Mouse (Mus musculus) splenic B cell, adult 2 months (primary cell): Measurements from ENCODE around the gene Apbb1.

ENCODE experiments used
- DNase-seq: peaks from one replicate; pipeline ENCODE4 v3.0.0-alpha.2; 2011; ENCODE audit warnings: low read depth, low spot score
- H3K27me3 ChIP-seq: 2 replicates; pipeline ENCODE4 v1.6.1; 2012; ENCODE audit warnings: mild to moderate bottlenecking, low read length, moderate library complexity, mixed read lengths; ENCODE audit not compliant: control insufficient read depth, poor library complexity, insufficient read depth, severe bottlenecking
- H3K36me3 ChIP-seq: 2 replicates; pipeline ENCODE4 v1.6.1; 2012; ENCODE audit warnings: mild to moderate bottlenecking, low read length, moderate library complexity, mixed read lengths; ENCODE audit not compliant: control insufficient read depth, poor library complexity, insufficient read depth, severe bottlenecking

The Apbb1 gene

GRCm38 (mm10) chr7:105559016-105559415 is 22.4 kb downstream of the Apbb1 start:
- DNase-seq: no peak
- Histone ChIP-seq H3K36me3 (no peaks in the 10 kb centered on the region; the same call in 1 of the 2 replicates), H3K27me3 (no peaks in the 10 kb centered on the region)

- no peaks in the 10 kb centered on the region; the same call in 1 of the 2 replicates for H3K36me3 ChIP-seq
- no peak for DNase-seq
- no peaks in the 10 kb centered on the region for H3K27me3 ChIP-seq
Observed at GRCm38 (mm10) chr7:105557671-105558070, 23.8 kb downstream of the Apbb1 start.

DNA sequence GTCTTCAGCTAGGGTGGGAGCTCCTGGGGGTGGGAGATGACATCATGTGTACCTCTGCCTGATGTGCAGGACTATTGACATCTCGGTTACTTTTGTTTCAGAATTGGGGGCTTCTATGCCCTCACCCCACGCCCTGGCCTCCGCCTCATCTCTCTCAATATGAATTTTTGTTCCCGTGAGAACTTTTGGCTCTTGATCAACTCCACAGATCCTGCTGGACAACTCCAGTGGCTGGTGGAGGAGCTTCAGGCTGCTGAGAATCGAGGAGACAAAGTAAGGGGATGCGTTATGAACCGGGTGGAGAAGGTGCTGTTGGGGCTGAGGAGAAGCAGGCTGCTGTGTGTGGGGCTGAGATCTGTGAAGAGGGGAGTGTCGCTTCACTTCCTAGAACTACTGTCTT is 25.0 kb downstream of the Apbb1 start:
- Histone ChIP-seq H3K36me3 (no peaks in the 10 kb centered on the region; the same call in 1 of the 2 replicates), H3K27me3 (no peaks in the 10 kb centered on the region)
- no peak for DNase-seq

GRCm38 (mm10) chr7:105555571-105555970 is 25.9 kb downstream of the Apbb1 start:
- no peak for DNase-seq
- Histone ChIP-seq H3K36me3 (no peaks in the 10 kb centered on the region; the same call in 1 of the 2 replicates), H3K27me3 (no peaks in the 10 kb centered on the region)

GRCm38 (mm10) chr7:105554212-105554942 is 27.1 kb downstream of the Apbb1 start, which contains the start of gene Smpd1:
TSS of gene Smpd1 (plus strand) at chr7:105554360.
- Histone ChIP-seq H3K36me3 (no peaks in the 10 kb centered on the region; the same call in 1 of the 2 replicates), H3K27me3 (no peaks in the 10 kb centered on the region)
- peak; percentile 93 for DNase-seq

- no peaks in the 10 kb centered on the region; the same call in 1 of the 2 replicates for H3K36me3 ChIP-seq
- H3K27me3 ChIP-seq: no peaks in the 10 kb centered on the region
- no peak for DNase-seq
Observed at GRCm38 (mm10) chr7:105553456-105554211, 27.8 kb downstream of the Apbb1 start.

DNA sequence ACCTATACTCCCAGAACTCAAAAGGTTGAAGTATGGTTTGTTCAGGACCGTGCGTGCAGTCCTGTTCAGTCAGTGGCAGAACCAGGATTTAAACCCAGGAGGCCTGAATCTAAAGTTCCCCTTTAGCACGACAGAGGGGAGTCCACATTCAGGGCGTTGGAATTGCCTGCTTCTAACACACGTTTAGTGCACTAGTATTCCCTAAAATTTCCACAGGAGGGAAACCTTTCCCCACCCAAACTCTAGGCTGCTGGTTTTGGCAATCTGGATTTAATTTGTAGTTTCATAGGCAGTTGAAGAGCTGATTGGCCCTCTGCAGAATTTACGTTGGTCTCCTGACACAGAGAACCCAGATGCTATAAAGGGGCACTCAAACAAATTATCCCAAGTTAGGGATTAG is 32.4 kb downstream of the Apbb1 start:
- no peaks in the 10 kb centered on the region for H3K36me3 ChIP-seq
- DNase-seq: no peak
- H3K27me3 ChIP-seq: no peaks in the 10 kb centered on the region

- H3K27me3 ChIP-seq: no peaks in the 10 kb centered on the region
- DNase-seq: no peak
- H3K36me3 ChIP-seq: no peaks in the 10 kb centered on the region
Observed at GRCm38 (mm10) chr7:105547970-105548369, 33.5 kb downstream of the Apbb1 start.

DNA sequence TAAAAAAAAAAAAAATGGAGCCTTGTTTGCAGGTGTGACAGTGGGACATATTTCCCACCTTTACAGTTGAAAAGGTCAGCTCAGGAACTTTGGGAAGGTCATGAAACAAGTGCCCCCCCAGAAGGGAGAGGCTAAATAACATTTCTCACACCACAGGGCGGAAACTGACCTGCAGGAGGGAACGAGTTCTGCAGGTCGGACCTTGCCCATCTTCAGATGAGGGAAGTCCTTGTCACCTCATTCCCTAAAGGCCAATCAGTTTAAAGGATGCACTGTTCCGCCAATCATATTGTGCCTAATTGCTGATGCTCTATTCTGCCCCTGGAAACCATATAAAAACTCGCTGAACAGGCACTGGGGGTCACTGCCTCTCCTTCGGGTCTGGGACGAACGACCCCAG is 35.5 kb downstream of the Apbb1 start:
- H3K36me3 ChIP-seq: no peaks in the 10 kb centered on the region
- DNase-seq: no peak
- no peaks in the 10 kb centered on the region for H3K27me3 ChIP-seq

GRCm38 (mm10) chr7:105534162-105534561 is 47.3 kb downstream of the Apbb1 start:
- peak; percentile 52 for DNase-seq
- Histone ChIP-seq H3K27me3 (no peaks in the 10 kb centered on the region), H3K36me3 (no peaks in the 10 kb centered on the region)

DNA sequence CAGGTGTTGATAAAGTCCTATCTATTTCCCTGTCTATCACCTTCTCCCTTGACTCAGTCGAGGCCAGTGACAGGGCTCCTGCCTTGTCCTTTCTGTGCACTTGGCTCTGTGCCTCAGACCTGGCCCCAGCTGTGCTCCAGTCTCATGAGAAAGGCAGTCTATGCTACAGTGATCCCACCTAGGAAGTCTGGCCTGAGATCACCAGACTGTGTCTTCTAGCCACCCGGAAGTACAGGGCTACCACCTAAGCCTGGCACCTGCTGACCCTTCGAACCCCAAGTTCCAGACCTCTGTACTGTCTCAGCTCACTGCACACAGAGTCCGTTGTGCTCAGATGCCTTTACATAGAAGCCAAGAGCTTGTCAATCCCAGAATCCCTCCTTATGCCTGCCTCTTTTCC is 53.4 kb downstream of the Apbb1 start:
- no peak for DNase-seq
- Histone ChIP-seq H3K36me3 (no peaks in the 10 kb centered on the region), H3K27me3 (no peaks in the 10 kb centered on the region; the same call in 1 of the 2 replicates)

DNA sequence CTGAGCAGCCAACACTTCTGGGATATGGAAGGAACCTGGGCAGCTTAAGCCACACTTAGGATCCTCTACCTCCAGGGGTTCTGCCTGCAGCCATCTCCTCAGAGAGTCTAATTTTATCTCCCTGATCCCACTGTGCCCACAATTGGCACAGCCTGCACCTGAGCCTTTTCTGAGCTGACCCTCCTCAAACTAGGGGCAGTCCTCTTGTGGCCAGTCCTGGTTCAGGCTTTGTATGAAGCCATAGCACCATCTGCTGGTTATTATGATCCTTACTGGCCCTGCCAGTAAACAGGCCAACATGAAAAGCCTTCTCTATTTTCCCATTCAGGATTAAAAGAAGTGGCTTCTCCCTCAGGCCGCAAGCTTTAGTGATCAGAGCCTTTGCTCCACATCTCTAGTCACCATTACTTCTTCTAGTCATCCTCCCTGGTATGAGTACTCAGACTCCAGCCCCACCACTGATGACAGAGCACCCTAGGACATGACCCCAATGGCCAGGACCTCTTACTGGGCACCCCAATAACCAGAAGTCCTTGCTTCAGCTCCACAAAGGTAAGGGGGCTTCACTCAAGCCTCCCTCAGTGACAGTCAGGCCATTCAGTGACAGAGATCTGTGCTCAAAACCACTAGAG is 54.0 kb downstream of the Apbb1 start:
- DNase-seq: peak; percentile 12
- Histone ChIP-seq H3K27me3 (no peaks in the 10 kb centered on the region; the same call in 1 of the 2 replicates), H3K36me3 (no peaks in the 10 kb centered on the region)

DNA sequence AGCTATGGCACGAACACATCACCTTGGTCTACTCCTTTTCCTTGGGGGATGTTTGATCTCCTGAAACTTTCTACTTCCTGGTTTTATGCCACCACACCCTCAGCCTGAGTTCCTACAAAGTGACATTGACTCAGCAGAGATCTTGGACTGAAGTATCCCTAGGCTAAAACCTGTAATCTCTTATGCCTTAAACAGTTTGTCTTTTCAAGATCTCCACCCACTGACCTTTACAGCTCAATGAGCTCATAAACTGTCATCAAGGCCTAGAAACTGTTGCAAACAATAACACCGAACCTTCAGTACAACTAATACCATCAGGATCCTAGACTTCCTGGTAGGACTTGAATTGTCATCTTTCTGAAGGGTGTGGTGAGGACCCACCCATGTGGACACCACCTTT is 57.2 kb downstream of the Apbb1 start:
- no peaks in the 10 kb centered on the region for H3K36me3 ChIP-seq
- DNase-seq: no peak
- no peaks in the 10 kb centered on the region; the same call in 1 of the 2 replicates for H3K27me3 ChIP-seq

GRCm38 (mm10) chr7:105520201-105520600 is 61.3 kb downstream of the Apbb1 start:
- H3K36me3 ChIP-seq: no peaks in the 10 kb centered on the region
- DNase-seq: no peak
- no peaks in the 10 kb centered on the region for H3K27me3 ChIP-seq

- no peak for DNase-seq
- no peaks in the 10 kb centered on the region for H3K36me3 ChIP-seq
- no peaks in the 10 kb centered on the region for H3K27me3 ChIP-seq
Observed at GRCm38 (mm10) chr7:105519771-105520170, 61.7 kb downstream of the Apbb1 start.
